Mouse (Mus musculus) limb, embryonic 12.5 days (tissue): ENCODE measurements around the gene Ptgs1. TPM values are rescaled to one million over a fixed set of nuclear protein-coding genes. Genes with fewer than 3 reads are reported as not detected.

Source experiments
- ATAC-seq: fragments of 200-750 bp; cut with Nextera tagmentation; 2 replicates; pipeline ENCODE4 v1.8.0; 2017; ENCODE audit warnings: low read depth, moderate TSS enrichment; ENCODE audit not compliant: insufficient number of reproducible peaks, insufficient read depth, low FRiP score, low TSS enrichment
- H3K27ac ChIP-seq: fragments of 300-500 bp; sonication (generic); 2 replicates; pipeline ENCODE4 v1.5.1; 2016; ENCODE audit warnings: mild to moderate bottlenecking, moderate library complexity
- H3K27me3 ChIP-seq: fragments of 300-500 bp; sonication (generic); 2 replicates; pipeline ENCODE4 v1.6.1; 2016; ENCODE audit warnings: mild to moderate bottlenecking, moderate library complexity
- H3K36me3 ChIP-seq: fragments of 300-500 bp; sonication (generic); 2 replicates; pipeline ENCODE4 v1.6.1; 2016; ENCODE audit warnings: mild to moderate bottlenecking, moderate library complexity
- H3K4me1 ChIP-seq: fragments of 300-500 bp; sonication (generic); replicated peaks from 2 replicates; pipeline ENCODE4 v1.6.1; 2016
- H3K4me2 ChIP-seq: fragments of 300-500 bp; sonication (generic); 2 replicates; pipeline ENCODE4 v1.6.1; 2016; ENCODE audit warnings: mild to moderate bottlenecking, moderate library complexity
- H3K4me3 ChIP-seq: fragments of 300-500 bp; sonication (generic); replicated peaks from 2 replicates; pipeline ENCODE4 v1.5.1; 2016; ENCODE audit warnings: mild to moderate bottlenecking
- H3K9ac ChIP-seq: fragments of 300-500 bp; sonication (generic); replicated peaks from 2 replicates; pipeline ENCODE4 v1.6.1; 2016; ENCODE audit warnings: mild to moderate bottlenecking, moderate library complexity
- H3K9me3 ChIP-seq: fragments of 300-500 bp; sonication (generic); 2 replicates; pipeline ENCODE4 v1.6.1; 2016; ENCODE audit warnings: mild to moderate bottlenecking, moderate library complexity
- WGBS: fragments of 180-500 bp; shearing (Covaris S2); methylation state at CpG from one replicate; pipeline ENCODE4 v1.1.7; 2016; 5-methylcytosine and 5-hydroxymethylcytosine counted together
- polyA plus RNA-seq: library from polyadenylated mRNA; unstranded; fragments of >200 nt; fragmentation: Nextera tagmentation; extraction: Ambion mirVana; gene quantifications from 2 replicates; pipeline ENCODE4 v1.2.1, GENCODE M21; 2016

Ptgs1 gene
- polyA plus RNA-seq, 1 experiment from 2014 or later = 4.7 TPM

DNA sequence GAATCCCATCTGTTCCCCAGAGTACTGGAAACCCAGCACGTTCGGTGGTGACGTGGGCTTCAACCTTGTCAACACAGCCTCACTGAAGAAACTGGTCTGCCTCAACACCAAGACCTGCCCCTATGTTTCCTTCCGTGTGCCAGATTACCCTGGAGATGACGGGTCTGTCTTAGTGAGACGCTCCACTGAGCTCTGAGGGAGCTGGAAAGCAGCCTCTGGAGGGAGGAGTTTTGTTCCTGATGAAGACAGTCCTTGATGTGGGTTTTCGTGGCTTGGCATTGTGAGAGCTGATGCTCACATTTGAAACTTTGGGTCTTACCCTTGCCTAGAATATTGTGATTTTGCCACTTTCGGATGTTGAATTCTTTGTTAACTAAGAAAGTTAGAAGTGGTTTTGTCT lies 20.9 kb downstream of the Ptgs1 start:
- Histone ChIP-seq H3K9ac (no peak overlapping the region), H3K36me3 (no peaks in the 10 kb centered on the region), H3K9me3 (no peaks in the 10 kb centered on the region), H3K27me3 (no peaks in the 10 kb centered on the region), H3K4me1 (no peaks in the 10 kb centered on the region), H3K4me2 (no peak overlapping the region), H3K27ac (no peak overlapping the region), H3K4me3 (no peak overlapping the region)
- WGBS = 87% methylated on average over 8 of the region's 8 CpGs
- no peak for ATAC-seq

DNA sequence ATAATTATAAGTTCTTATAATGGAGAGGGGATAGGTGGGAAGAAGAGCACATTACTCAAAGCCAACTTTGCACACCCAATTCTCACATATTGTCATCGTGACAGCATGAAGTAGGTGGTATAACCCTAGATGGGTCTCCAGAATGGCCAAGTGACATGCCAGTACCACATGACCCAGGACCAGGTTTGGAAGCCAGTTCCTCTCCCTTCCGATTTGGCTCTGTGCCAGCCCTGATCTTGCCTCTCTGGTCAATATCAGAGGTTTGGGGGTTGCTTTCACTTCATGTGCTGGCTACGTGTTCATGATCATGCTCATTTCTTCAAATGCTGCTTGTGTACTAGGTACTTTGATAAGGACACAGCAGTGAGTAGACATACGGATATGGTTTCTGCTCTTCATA lies 22.3 kb downstream of the Ptgs1 start:
- H3K36me3 ChIP-seq = no peaks in the 10 kb centered on the region
- no peak overlapping the region for H3K4me2 ChIP-seq
- H3K27ac ChIP-seq = no peak overlapping the region
- WGBS = 86% methylated on average over 4 of the region's 4 CpGs
- no peaks in the 10 kb centered on the region for H3K9me3 ChIP-seq
- no peak for ATAC-seq
- H3K9ac ChIP-seq = no peak overlapping the region
- no peaks in the 10 kb centered on the region for H3K4me1 ChIP-seq
- no peaks in the 10 kb centered on the region for H3K27me3 ChIP-seq
- H3K4me3 ChIP-seq = no peak overlapping the region

DNA sequence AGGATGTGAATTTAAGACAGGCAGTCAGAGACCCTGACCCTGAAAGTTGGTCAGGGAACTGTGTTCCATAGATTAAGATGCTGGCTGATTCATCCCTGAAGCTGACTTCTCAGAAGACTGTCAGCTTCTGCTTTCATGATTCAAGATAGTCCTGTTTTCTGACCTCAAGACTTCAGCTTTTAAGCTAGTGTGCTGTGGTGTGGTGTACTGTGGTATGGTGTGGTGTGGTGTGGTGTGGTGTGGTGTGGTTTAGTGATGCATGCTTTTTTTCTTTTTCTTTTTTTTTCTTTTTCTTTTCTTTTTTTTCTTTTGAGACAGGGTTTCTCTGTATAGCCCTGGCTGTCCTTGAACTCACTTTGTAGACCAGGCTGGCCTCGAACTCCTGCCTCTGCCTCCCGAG lies 24.2 kb downstream of the Ptgs1 start:
- no peak overlapping the region for H3K27ac ChIP-seq
- H3K4me2 ChIP-seq = no peak overlapping the region
- ATAC-seq = no peak
- H3K9me3 ChIP-seq = no peaks in the 10 kb centered on the region
- no peaks in the 10 kb centered on the region for H3K4me1 ChIP-seq
- no peak overlapping the region for H3K9ac ChIP-seq
- H3K36me3 ChIP-seq = no peaks in the 10 kb centered on the region
- 87% methylated on average over 2 of the region's 2 CpGs for WGBS
- no peaks in the 10 kb centered on the region for H3K27me3 ChIP-seq
- no peak overlapping the region for H3K4me3 ChIP-seq

DNA sequence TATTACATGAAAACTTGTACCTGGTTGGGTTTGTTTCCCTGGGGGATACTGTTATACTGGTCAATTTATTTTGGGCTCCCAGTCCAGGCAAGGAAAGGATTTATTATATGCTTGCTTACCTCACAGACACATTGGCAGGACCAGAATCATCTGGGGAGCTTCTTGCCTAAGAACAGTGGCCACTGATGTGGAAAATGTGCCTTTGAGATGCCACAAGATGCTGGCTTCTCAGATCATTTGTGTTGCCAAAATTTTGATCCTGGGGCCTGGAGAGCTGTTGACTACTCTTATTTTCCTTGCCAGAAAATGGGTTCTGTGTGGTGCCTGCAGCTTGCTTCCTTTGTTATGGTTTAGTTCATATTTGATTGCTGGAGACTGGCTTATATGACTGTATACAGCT lies 26.7 kb downstream of the Ptgs1 start:
- no peak for ATAC-seq
- Histone ChIP-seq H3K9ac (no peak overlapping the region), H3K27me3 (no peaks in the 10 kb centered on the region), H3K4me3 (no peak overlapping the region), H3K36me3 (no peaks in the 10 kb centered on the region), H3K27ac (no peak overlapping the region), H3K4me1 (no peaks in the 10 kb centered on the region), H3K4me2 (no peak overlapping the region), H3K9me3 (no peaks in the 10 kb centered on the region)

DNA sequence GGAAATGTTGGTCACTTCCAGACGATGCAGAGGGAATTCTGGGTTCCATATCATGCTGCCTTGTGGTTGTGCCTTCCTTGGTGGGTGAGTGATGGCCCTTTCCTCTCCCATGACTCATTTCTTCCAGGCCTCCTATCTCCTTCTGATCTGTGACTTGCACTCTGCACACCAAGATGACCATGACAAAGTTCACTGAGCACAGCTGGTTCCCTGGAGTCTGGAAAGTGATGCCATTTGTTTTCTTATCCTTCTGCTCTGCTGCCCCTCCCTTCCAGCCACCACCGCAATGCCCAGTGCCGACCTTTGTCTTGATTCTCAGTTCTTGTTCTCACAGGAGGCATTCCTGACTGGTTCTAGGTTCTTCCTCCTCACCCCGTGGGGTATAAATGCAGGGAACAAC lies 29.2 kb downstream of the Ptgs1 start:
- no peak for ATAC-seq
- Histone ChIP-seq H3K27me3 (no peaks in the 10 kb centered on the region), H3K4me2 (no peak overlapping the region), H3K4me1 (no peaks in the 10 kb centered on the region), H3K9me3 (no peaks in the 10 kb centered on the region), H3K27ac (no peak overlapping the region), H3K36me3 (no peaks in the 10 kb centered on the region), H3K4me3 (no peak overlapping the region), H3K9ac (no peak overlapping the region)
- WGBS = 70% methylated on average over 4 of the region's 4 CpGs

DNA sequence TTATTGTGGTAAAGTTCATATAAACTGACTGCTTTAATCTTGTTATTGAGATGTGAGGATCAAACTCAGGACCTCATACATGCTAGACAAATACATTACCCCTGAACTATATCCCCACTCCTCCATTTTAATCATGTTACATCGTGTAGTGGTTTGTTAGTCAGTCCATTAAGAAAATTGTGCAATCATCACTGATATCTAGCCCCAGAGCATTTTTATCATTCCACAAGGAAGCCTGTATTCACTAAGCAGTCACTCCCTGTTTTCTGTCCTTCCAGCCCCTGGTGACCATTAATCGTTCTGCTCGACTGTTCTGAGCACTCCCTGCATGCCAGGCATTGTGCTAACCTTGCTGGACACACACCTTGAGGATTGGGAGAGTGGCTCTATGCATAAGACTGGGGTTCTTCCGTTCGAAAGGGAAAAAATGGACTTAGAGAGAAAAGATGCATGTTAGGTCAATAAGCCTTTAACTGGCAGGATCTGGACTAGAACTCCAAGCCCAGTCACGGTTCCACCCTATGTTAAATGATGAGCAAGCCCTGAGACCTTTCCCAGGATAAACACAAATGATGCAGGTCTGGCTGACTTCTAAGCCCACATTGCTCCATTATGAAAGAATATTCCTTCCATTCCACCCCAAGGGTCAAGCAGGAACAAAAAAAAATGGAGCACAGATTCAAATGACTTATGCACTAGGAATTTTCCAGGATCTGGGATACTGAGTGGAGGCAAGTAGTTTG lies 29.7 kb downstream of the Ptgs1 start:
- Histone ChIP-seq H3K9ac (no peak overlapping the region), H3K4me3 (no peak overlapping the region), H3K27me3 (no peaks in the 10 kb centered on the region), H3K4me1 (no peaks in the 10 kb centered on the region), H3K4me2 (no peak overlapping the region), H3K36me3 (no peaks in the 10 kb centered on the region), H3K27ac (no peak overlapping the region), H3K9me3 (no peaks in the 10 kb centered on the region)
- 81% methylated on average over 6 of the region's 6 CpGs for WGBS
- no peak for ATAC-seq

DNA sequence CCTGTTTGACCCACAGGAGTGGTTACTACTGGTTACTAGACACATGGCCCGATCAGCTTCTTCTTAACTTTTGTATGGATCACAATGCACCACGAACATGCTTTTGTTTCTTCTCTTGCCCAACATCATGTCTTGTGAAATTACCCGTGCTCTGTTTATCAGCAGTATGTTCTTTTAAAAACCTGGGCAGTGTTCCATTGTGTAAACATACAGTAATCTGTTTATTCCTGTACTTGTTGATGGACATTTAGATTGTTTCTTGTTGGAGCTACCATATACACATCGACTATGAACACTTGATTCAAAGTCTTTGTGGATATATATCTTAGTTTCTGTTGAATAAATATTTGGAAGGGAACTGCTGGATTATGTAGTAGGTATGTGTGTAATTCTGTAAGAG lies 31.8 kb downstream of the Ptgs1 start:
- Histone ChIP-seq H3K9me3 (no peaks in the 10 kb centered on the region), H3K27ac (no peak overlapping the region), H3K36me3 (no peaks in the 10 kb centered on the region), H3K4me1 (no peaks in the 10 kb centered on the region), H3K27me3 (no peaks in the 10 kb centered on the region), H3K4me3 (no peak overlapping the region), H3K9ac (no peak overlapping the region), H3K4me2 (no peak overlapping the region)
- ATAC-seq = no peak
- 90% methylated on average over 4 of the region's 4 CpGs for WGBS

DNA sequence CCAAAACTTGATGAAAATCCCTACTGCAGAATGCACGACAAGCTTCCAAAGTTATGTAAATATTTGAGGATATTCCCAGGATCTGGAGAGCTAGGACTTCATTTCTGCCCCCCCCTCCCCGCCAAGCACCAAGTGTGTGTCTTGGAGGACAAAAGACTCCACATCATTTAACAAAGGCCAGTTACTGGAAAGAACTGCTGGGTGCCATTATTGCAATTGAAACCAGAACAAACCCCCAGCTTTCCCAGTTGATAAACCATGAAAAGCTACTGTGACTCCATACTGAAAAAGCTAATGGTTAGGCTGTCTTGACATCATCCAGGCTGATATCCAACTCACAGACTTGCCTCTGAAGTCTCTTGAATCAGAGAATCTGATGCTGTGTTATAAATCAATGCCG lies 39.2 kb downstream of the Ptgs1 start:
- ATAC-seq = no peak
- no peaks in the 10 kb centered on the region for H3K9me3 ChIP-seq
- no peak overlapping the region for H3K4me3 ChIP-seq
- H3K4me2 ChIP-seq = no peak overlapping the region
- no peaks in the 10 kb centered on the region for H3K4me1 ChIP-seq
- no peaks in the 10 kb centered on the region; the same call in 1 of the 2 replicates for H3K27me3 ChIP-seq
- H3K9ac ChIP-seq = no peak overlapping the region
- no peak overlapping the region for H3K27ac ChIP-seq
- no peaks in the 10 kb centered on the region for H3K36me3 ChIP-seq
- 77% methylated on average over 3 of the region's 3 CpGs for WGBS

DNA sequence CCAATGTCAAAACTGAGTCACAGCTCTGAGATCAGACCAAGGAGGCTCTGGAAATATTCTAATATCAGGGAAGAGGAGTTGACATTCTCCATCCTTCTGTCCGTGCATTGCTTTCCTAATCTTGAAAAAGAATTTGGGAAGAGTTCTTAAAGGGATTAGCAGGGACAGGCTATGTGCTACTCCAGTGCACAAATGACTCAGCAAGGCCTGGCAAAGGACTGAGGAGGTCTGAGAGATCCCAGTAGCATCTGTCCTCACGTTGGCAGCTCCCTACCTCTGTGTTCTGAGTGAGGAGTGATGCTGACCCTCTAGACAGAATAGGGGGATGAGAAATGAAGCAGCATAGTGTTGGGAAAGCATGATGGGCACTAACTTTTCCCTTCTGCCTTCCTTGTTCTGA lies 40.0 kb downstream of the Ptgs1 start:
- H3K9ac ChIP-seq = no peak overlapping the region
- no peaks in the 10 kb centered on the region for H3K9me3 ChIP-seq
- WGBS = 51% methylated on average over 2 of the region's 2 CpGs
- H3K4me3 ChIP-seq = no peak overlapping the region
- no peaks in the 10 kb centered on the region for H3K36me3 ChIP-seq
- H3K27ac ChIP-seq = no peak overlapping the region
- no peak for ATAC-seq
- H3K4me1 ChIP-seq = no peaks in the 10 kb centered on the region
- no peaks in the 10 kb centered on the region; the same call in 1 of the 2 replicates for H3K27me3 ChIP-seq
- H3K4me2 ChIP-seq = no peak overlapping the region

DNA sequence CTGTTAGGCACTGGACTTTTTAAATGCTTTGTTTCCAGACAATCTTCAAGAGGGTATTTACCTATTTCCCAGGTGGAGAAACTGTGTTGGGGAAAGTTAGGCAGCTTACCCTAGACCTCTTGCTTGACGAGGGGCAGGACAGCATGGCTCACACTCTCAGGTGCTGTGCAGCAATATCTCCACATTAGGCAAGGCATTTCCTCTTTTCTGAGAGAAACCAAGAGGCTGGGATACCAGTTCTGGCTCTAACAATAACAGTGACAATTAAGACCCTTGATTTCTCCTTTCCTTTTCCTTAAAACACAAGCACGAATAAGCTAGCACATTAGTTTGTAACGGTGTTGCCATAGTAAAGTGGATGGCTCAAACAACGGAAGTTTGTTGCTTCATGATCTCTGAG lies 40.9 kb downstream of the Ptgs1 start:
- no peaks in the 10 kb centered on the region for H3K4me1 ChIP-seq
- no peaks in the 10 kb centered on the region for H3K9me3 ChIP-seq
- 83% methylated on average over 4 of the region's 4 CpGs for WGBS
- no peaks in the 10 kb centered on the region for H3K36me3 ChIP-seq
- no peak overlapping the region for H3K9ac ChIP-seq
- H3K27ac ChIP-seq = no peak overlapping the region
- ATAC-seq = no peak
- no peak overlapping the region for H3K4me2 ChIP-seq
- H3K27me3 ChIP-seq = no peaks in the 10 kb centered on the region; the same call in 1 of the 2 replicates
- H3K4me3 ChIP-seq = no peak overlapping the region

DNA sequence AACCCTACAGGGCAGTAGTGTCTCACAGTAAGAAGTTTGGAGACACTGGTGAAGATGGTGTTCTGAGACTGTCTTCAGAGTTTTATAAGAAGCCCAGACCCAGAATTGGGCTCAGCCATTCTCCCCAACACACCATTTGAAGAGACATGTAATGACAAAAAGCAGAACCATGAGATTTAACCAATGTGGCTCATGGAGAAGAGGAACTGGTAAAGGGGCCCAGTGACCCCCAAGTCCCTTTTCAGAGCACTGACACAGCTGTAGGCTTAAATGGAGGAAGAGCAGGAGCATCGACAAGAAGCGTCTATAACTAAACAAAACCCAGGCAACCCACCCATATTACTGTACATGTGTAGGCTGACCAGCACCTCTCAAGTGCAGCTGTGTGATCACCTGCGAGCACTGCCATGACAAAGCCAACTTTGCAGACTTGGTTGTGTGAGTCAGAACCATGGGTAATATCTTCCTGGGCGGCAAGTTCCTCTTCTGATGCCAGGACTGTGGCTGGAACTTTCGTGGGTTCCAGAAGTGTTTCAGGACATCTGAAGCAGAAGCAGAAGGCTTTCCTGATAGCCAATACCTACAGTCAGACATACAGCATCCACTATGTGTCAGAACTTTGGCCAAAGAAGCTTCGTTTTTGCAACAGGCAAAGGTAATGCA lies 42.2 kb downstream of the Ptgs1 start:
- no peaks in the 10 kb centered on the region for H3K36me3 ChIP-seq
- no peaks in the 10 kb centered on the region; the same call in 1 of the 2 replicates for H3K27me3 ChIP-seq
- no peak overlapping the region for H3K9ac ChIP-seq
- no peak overlapping the region for H3K4me2 ChIP-seq
- WGBS = 86% methylated on average over 6 of the region's 6 CpGs
- no peaks in the 10 kb centered on the region for H3K9me3 ChIP-seq
- H3K4me3 ChIP-seq = no peak overlapping the region
- H3K4me1 ChIP-seq = no peaks in the 10 kb centered on the region
- H3K27ac ChIP-seq = no peak overlapping the region
- ATAC-seq = no peak

DNA sequence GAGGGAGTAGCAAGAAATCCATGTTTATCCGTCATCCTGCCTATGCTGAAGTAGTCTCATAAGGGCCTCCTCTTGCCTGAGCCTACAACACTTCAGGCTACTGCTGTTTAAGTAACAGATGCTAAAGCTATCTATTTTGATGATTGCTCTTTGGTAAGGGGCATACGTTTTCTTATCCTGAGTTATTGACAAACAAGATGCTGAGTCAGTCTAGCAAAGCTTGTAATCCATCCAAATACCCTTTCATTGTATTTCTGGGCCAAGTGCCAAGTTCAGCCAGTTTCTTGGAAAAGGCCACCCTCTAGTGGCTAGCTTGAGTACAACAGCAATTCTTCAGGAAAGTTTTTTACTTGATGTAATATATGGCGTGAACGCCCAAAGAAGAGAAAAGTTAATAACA lies 46.2 kb downstream of the Ptgs1 start:
- Histone ChIP-seq H3K27me3 (no peaks in the 10 kb centered on the region; the same call in 1 of the 2 replicates), H3K4me2 (no peak overlapping the region), H3K4me3 (no peak overlapping the region), H3K4me1 (no peaks in the 10 kb centered on the region), H3K9ac (no peak overlapping the region), H3K9me3 (no peaks in the 10 kb centered on the region), H3K36me3 (no peaks in the 10 kb centered on the region), H3K27ac (no peak overlapping the region)
- ATAC-seq = 0 out of 2 replicates have a peak, but pooled peaks have one; percentile 10
- WGBS = 34% methylated on average over 4 of the region's 4 CpGs
